Mouse (Mus musculus) heart, adult 18-20 months (tissue): Measurements from ENCODE around the gene Gzmm. TPM values are rescaled to one million over a fixed set of nuclear protein-coding genes. Genes with fewer than 3 reads are reported as not detected.

Experiments
- DNase-seq, 2 experiments: peaks; one replicate each; pipeline ENCODE4 v3.0.0; 2021 to 2022; ENCODE audit warnings: mixed read lengths in 1 of 2
- long read RNA-seq, 2 experiments: library from polyadenylated mRNA; stranded (forward); transcript quantifications; one replicate each; pipeline ENCODE4 v2.0.0; 2021
- total RNA-seq, 2 experiments: library from RNA; stranded (reverse); gene quantifications; 2 replicates each; pipeline ENCODE4 v1.2.3; 2021

The Gzmm gene
- total RNA-seq: 1 to 10 TPM; 7.2 to 7.9 TPM
- long read RNA-seq, experiment 1, partial matches to known transcripts: 1 of 4 reads
- long read RNA-seq, experiment 1, other reads (novel, unspliced or antisense): 2 of 4 reads
- long read RNA-seq, experiment 2, partial matches to known transcripts: 3 of 6 reads
- long read RNA-seq, experiment 2, other reads (novel, unspliced or antisense): 2 of 6 reads

DNA sequence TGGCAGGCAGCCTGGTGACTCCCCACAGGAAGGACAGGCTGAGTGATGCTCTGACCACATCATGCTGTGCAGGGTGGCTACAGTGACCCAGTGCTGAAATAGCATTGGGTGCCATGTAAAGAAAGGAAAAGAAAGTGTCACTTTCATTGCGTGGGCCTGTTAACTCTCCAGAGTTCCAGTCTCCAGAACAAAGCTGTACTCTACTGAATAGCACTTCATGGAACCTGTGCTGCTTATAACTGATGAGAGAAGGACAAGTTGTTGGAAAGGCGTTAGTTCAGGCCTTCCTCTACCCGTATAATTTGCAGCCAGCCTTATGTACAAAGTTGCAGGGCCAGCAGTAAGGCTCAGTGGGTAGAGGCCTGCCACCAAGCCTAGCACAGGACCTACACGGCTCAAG, at the start of gene Gzmm:
Gzmm (plus strand) TSS at position 301 of the 400 bp plus-strand sequence.
- DNase-seq: no peak

GRCm38 (mm10) chr10:79645711-79646110, 43.1 kb upstream of the Gzmm start, which contains the start of gene Odf3l2:
TSS of gene Odf3l2 (minus strand) at chr10:79645738.
- no peak for DNase-seq

- peak; percentile 50 to 86 for DNase-seq
Measured at GRCm38 (mm10) chr10:79649070-79649751, 39.6 kb upstream of the Gzmm start.

GRCm38 (mm10) chr10:79652789-79653188, 36.0 kb upstream of the Gzmm start:
- peak; percentile 45 to 70 for DNase-seq

GRCm38 (mm10) chr10:79654946-79655395, 33.8 kb upstream of the Gzmm start:
- DNase-seq: no peak

- DNase-seq: no peak
Measured at GRCm38 (mm10) chr10:79658829-79659228, 30.0 kb upstream of the Gzmm start.

DNA sequence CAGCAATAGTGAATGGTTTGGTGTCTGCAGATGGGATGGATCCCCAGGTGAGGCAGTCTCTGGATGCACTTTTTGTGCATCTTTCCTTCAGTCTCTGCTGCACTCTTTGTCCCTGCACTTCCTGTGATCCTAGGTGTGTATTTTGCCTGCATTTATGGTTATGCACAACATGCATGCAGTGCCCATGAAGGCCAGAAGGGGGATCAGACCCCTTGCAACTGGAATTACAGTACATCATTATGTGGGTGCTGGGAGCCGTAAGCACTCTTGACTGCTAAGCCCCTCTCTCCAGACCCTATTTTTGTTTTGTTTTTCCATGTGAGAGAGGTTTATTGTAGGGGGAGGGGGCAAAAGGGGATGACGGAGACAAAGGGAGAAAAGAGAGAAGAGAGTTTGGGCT, 28.5 kb upstream of the Gzmm start:
- DNase-seq: no peak

DNA sequence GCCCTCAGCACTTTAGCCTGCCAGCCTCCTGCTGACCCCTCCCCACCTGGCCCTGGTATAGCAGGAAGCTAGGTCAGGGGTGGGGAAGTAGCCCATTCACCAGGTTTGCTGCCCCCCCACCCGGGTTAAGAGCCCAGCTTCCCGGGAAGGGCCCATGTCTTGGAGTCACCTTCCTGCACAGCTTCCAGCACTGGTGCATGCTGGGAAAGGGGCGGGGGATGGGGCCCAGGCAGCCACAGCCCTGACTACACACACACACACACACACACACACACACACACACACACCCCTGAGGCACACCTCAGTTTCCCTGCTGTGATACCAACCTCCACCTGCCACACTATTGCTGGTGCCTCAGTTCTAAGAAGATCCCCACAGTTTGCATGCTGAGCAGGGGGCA, 27.0 kb upstream of the Gzmm start:
- DNase-seq: no peak

- peak in 1 of 2 experiments; percentile 75 for DNase-seq
Measured at GRCm38 (mm10) chr10:79664131-79664665, 24.6 kb upstream of the Gzmm start, which contains the start of gene Madcam1. TSS of gene Madcam1 (plus strand) at chr10:79664559.

DNA sequence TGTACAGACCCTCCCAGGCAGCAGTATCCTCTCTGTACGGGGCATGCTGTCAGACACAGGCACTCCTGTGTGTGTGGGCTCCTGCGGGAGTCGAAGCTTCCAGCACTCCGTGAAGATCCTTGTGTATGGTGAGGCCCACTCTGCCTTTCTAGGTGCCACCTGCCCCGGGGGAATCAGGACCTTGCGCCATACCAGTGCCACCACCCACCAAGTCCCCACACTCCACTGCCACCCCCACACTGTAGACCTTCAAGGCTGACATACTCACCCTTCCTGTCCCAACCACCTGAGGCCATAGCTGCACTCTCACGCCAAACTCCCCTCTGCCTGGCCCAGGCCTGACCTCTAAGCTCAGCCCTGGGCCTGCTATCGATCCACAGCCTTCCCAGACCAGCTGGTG, 23.8 kb upstream of the Gzmm start:
- DNase-seq: no peak

DNA sequence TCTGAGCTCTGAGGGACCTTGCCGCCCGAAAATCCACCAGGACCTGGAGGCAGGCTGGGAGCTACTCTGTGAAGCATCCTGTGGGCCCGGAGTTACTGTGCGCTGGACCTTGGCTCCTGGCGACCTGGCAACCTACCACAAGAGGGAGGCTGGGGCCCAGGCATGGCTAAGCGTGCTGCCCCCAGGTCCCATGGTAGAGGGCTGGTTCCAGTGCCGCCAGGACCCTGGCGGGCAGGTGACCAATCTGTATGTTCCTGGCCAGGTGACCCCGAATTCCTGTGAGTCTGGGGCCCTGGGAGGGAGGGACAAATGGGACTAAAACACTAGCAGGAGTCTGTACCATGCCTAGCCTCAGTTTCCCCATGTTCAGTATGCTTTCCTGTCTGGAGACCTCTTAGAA, 22.3 kb upstream of the Gzmm start:
- DNase-seq: no peak

DNA sequence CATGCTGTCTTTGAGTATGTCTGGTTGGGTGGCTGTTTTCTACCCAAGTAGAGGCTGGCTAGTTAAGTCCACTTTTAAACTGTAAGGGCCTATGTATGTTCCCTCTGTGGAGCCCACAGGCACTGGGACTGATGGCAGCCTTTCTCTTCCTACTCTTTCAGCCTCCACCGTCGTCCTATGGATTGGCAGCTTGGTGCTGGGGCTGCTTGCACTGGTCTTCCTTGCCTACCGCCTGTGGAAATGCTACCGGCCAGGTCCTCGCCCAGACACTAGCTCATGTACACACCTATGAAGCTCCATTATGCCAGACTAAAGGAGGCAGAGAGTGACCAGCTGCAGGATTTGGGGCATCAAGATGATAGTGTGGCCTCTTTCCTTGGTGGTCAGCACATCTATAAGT, 20.7 kb upstream of the Gzmm start:
- no peak for DNase-seq

- peak; percentile 92 to 95 for DNase-seq
Measured at GRCm38 (mm10) chr10:79668771-79669575, 19.8 kb upstream of the Gzmm start, which contains the start of gene Tpgs1. TSS of gene Tpgs1 (plus strand) at chr10:79669369.

DNA sequence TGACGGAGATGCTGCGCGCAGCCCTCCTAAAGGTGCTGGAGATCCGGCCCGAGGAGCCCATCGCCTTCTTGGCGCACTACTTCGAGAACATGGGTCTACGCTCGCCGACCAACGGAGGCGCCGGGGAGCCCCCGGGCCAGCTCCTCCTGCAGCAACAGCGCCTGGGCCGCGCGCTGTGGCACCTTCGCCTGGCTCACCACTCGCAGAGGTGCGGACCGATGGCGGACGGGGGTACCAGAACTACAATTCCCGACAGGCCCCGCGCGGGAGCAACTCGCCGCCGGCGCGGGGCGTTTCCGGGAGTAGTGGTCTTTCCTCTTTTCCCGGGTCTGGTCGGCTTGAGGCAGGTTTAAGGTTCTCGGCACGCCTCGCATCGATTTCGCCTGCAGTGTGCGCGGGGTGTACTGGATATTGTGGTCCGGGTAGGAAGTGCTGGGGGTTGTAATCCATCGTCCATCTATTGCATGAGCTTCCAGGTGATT, 19.2 kb upstream of the Gzmm start:
- DNase-seq: peak; percentile 75 to 87

- no peak for DNase-seq
Measured at GRCm38 (mm10) chr10:79670071-79670888, 18.5 kb upstream of the Gzmm start.

GRCm38 (mm10) chr10:79671396-79672087, 17.3 kb upstream of the Gzmm start:
- no peak for DNase-seq

- no peak for DNase-seq
Measured at GRCm38 (mm10) chr10:79672088-79672455, 16.7 kb upstream of the Gzmm start.

- no peak for DNase-seq
Measured at GRCm38 (mm10) chr10:79673054-79673453, 15.8 kb upstream of the Gzmm start.

DNA sequence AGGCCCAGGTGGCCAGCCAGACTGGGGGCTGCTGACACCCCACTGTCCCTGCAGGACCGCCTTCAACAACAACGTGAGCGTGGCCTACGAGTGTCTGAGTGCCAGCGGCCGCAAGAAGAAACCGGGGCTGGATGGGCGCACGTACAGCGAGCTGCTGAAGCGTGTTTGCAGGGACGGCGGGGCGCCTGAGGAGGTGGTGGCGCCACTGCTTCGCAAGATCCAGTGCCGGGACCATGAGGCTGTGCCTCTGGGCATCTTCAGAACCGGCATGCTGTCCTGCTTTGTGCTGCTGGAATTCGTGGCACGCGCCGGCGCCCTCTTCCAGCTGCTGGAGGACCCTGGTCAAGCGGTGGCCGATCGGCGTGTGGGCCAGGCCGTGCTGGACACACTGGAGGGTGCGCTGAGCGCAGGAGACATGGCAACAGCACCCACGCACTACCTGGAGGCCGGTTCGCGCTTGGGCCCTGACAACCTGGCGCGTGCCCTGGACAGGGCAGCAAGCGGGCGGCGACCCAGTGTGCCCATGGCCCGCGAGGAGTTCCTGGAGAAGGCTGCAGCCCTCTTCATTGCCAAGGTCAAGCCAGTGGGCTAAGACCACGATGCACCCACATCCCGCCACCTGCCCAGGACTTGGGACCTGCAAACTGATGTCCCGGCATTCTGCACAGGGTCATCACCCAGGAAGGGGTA, 13.3 kb upstream of the Gzmm start:
- no peak for DNase-seq
